ENCODE assay signal across 8 mouse cellular contexts in genomic region chr9:110051869-110052661, GRCm38 (mm10).
DNase-seq lines count a peak whose midpoint lies in the region; ATAC-seq and TF ChIP-seq lines count a peak whose summit lies in the region.

No protein-coding gene starts in this region.

- H3K27ac ChIP-seq in heart, embryonic 14.5 days (replicated peaks in 1 of 2; ENCODE audit: control insufficient read depth in 1 of 2, insufficient read depth in 1 of 2, low read depth in 2 of 2, low read length in 2 of 2): peak overlapping the region; percentile 44 to 79; a peak in 2 of 4 replicates
- H3K27ac ChIP-seq in left cerebral cortex, adult 2 months: peak overlapping the region; percentile 96
- no peak overlapping the region for H3K27ac ChIP-seq in intestine, embryonic 15.5 days

- peak overlapping the region; percentile 41 for H3K4me2 ChIP-seq in heart, embryonic 14.5 days (ENCODE audit: low read length)
- no peak overlapping the region for H3K4me2 ChIP-seq in intestine, embryonic 15.5 days (replicated peaks)

- H3K9ac ChIP-seq in heart, embryonic 14.5 days (ENCODE audit: low read length): peak overlapping the region; percentile 47; the same call in 1 of the 2 replicates
- no peak overlapping the region for H3K9ac ChIP-seq in intestine, embryonic 15.5 days

- H3K36me3 ChIP-seq in heart, embryonic 14.5 days (ENCODE audit: control insufficient read depth, insufficient read depth, low read length): peaks cover 9% of the 10 kb centered on the region; the same call in 1 of the 2 replicates
- no peaks in the 10 kb centered on the region for H3K36me3 ChIP-seq in intestine, embryonic 15.5 days

- no peak for ATAC-seq in heart, embryonic 14.5 days (ENCODE audit: insufficient number of reproducible peaks, insufficient read depth, low FRiP score, low read depth)
- no peak for ATAC-seq in intestine, embryonic 15.5 days

- H3K27me3 ChIP-seq in heart, embryonic 14.5 days (ENCODE audit: control insufficient read depth, insufficient read depth, low read length): no peaks in the 10 kb centered on the region
- H3K27me3 ChIP-seq in intestine, embryonic 15.5 days (replicated peaks): no peaks in the 10 kb centered on the region

- no peak overlapping the region for H3K4me3 ChIP-seq in heart, embryonic 14.5 days (ENCODE audit: control insufficient read depth in 1 of 2, insufficient read depth in 1 of 2, low read depth in 1 of 2, low read length in 2 of 2)
- peak overlapping the region; percentile 51 for H3K4me3 ChIP-seq in left cerebral cortex, adult 2 months
- no peak overlapping the region for H3K4me3 ChIP-seq in intestine, embryonic 15.5 days (replicated peaks)

- peaks cover 21 to 38% of the 10 kb centered on the region in 2 experiments for H3K4me1 ChIP-seq in heart, embryonic 14.5 days (ENCODE audit: control insufficient read depth in 2 of 2, insufficient read depth in 2 of 2, low read length in 2 of 2)
- peaks cover 9% of the 10 kb centered on the region; the same call in 1 of the 2 replicates for H3K4me1 ChIP-seq in intestine, embryonic 15.5 days (replicated peaks)

- 44% methylated on average over 23 of the region's 23 CpGs for WGBS in heart, embryonic 14.5 days
- 67% methylated on average over 23 of the region's 23 CpGs for WGBS in intestine, embryonic 15.5 days

- no peaks in the 10 kb centered on the region for H3K9me3 ChIP-seq in heart, embryonic 14.5 days (ENCODE audit: control insufficient read depth, low read length)
- H3K9me3 ChIP-seq in intestine, embryonic 15.5 days: no peaks in the 10 kb centered on the region

- TF ChIP-seq CTCF in brain, embryonic 14.5 days (IDR thresholded peaks at IDR 0.05; ENCODE audit: borderline replicate concordance, extremely low read depth, insufficient read depth, insufficient read length): no peak
- no peak for TF ChIP-seq CTCF in left cerebral cortex, adult 2 months (IDR thresholded peaks at IDR 0.05)

- DNase-seq in brain, embryonic 14.5 days (ENCODE audit: low read depth): peak; percentile 83
- peak; percentile 36 for DNase-seq in embryo, embryonic 10 days (ENCODE audit: low spot score)
- DNase-seq in left cerebral cortex, adult 2 months (ENCODE audit: extremely low spot score in 1 of 2, low spot score in 2 of 2): peak; percentile 80 to 85
- DNase-seq in right cerebral cortex, adult 2 months (ENCODE audit: low spot score in 2 of 2): peak; percentile 88 to 89
- no peak for DNase-seq in adipocyte (ENCODE audit: low spot score)
- no peak for DNase-seq in adrenal gland, postnatal 14 days

- peak; percentile 67; the same call in 1 of the 2 replicates for TF ChIP-seq POLR2A in brain, embryonic 14.5 days (IDR thresholded peaks at IDR 0.05; ENCODE audit: borderline replicate concordance, extremely low read depth, insufficient read depth, insufficient read length, poor library complexity, severe bottlenecking)

- intact Hi-C loops in left cerebral cortex, adult 2 months (cut with DNase I): loop anchor here (5.0 kb wide), 2 partner anchors 65 to 120 kb away; partner anchors contain the start of gene Map4

Comparison
In these comparisons a context has a peak if more than half of its experiments do, and no peak if none do; other contexts are left out.
1. DNase-seq: peak in brain, embryonic 14.5 days (single experiment), embryo, embryonic 10 days (single experiment), left cerebral cortex, adult 2 months (2 of 2) and right cerebral cortex, adult 2 months (2 of 2); none in adipocyte (single experiment) and adrenal gland, postnatal 14 days (single experiment).